Mouse (Mus musculus) lung, postnatal 14 days (tissue): ENCODE measurements around the gene Gm11096.

ENCODE experiments used
- DNase-seq: peaks from one replicate; pipeline ENCODE4 v3.0.0; 2021

Gene Gm11096

DNA sequence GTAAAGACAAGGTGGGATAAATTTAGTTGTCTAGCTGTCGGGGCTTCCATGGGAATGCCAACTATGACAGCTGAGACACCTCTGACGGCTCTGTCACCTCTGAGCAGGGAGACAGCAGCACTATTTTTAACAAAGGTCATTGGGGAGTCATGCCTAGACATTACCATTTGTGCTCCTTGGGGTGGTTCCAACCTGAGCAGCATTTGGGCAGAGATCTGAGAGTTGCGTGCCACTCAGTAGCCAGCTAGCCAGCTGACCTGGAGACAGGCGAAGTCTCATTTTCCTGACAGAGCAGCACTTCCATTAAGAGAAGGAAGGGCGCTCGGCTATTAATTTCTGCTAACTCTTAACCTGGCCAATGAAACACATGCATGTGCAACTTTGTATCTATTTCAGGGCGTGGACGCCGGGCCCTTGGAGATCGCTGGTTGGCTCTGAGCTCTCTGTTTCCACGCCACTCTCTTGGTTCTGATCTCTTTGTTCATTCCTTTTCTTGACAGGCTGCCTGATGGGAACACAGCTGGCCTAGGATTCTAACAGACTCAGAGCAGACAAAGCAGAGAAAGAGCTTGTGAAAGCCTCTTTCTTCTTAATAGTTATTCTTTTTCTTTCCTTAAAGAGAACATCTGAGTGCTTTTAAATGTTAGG is 40.4 kb downstream of the Gm11096 start:
- DNase-seq, result no peak

DNA sequence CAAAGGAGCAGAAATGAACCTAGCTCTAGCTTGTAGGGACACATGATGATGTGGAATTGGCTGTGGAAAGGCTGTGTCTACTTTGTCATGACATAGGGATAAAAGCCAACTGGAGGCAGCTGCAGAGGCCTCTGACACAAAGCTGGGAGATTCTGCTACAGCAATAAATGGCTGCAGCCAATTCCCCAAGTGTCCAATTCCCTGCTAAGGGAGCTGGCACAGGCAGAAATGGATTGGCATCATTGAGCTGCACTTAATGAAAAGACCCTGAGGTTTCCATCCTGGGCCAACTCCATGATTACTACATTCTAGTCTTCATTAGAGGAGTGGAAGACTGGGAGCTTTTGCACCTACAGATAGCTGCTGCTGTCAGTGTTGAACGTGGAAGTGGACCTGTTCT is 44.8 kb downstream of the Gm11096 start:
- no peak for DNase-seq
